Mouse (Mus musculus): ENCODE data around the gene Ano6. TPM values are rescaled to one million over a fixed set of nuclear protein-coding genes. Genes with fewer than 3 reads are reported as not detected.

Gene Ano6
- polyA plus RNA-seq (2017; shearing (Covaris generic)): 10 to 100 TPM; 51.6 to 65.7 TPM

DNA sequence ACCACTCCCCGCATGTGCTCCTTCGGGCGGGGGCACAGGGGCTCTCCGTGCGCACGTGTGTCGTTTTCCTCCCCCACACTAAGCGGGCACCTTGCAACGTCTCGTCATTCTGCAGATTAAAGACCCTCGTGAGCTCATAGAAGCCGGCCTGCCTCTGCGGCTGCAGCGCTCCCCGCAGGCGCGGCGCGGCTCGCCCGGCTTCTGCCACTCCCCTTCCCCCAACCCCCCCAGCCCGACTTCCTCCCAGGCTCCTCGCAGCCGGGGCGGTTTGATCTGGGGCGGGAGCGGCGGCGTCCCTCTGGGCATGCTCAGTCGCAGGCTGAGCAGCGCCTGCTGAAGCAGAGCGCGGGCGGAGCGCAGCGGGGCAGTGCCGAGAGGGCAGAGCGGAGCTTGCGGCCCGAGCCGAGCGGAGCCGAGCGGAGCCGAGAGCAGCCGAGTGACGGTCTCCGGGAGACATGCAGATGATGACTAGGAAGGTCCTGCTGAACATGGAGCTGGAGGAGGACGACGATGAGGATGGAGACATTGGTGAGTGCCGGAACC is at the start of gene Ano6:
Gene Ano6 (plus strand): TSS at position 315 of the 543 bp plus-strand sequence.

Other genes with a start within 250 kb of the Ano6 start
- gene Dbx2, start 134.9 kb upstream of the Ano6 start, polyA plus RNA-seq (2017; shearing (Covaris generic)): under 1 TPM; 0.11 to 0.87 TPM

All from inflammation-experienced regulatory T-cells (primary cell).